Mouse (Mus musculus) cerebellum, postnatal 14 days (tissue): ENCODE measurements around the gene Atg16l1.

Source experiments
- DNase-seq, 2 experiments: peaks; one replicate each; pipeline ENCODE4 v3.0.0; 2021; ENCODE audit warnings: mixed read lengths in 2 of 2

The Atg16l1 gene

DNA sequence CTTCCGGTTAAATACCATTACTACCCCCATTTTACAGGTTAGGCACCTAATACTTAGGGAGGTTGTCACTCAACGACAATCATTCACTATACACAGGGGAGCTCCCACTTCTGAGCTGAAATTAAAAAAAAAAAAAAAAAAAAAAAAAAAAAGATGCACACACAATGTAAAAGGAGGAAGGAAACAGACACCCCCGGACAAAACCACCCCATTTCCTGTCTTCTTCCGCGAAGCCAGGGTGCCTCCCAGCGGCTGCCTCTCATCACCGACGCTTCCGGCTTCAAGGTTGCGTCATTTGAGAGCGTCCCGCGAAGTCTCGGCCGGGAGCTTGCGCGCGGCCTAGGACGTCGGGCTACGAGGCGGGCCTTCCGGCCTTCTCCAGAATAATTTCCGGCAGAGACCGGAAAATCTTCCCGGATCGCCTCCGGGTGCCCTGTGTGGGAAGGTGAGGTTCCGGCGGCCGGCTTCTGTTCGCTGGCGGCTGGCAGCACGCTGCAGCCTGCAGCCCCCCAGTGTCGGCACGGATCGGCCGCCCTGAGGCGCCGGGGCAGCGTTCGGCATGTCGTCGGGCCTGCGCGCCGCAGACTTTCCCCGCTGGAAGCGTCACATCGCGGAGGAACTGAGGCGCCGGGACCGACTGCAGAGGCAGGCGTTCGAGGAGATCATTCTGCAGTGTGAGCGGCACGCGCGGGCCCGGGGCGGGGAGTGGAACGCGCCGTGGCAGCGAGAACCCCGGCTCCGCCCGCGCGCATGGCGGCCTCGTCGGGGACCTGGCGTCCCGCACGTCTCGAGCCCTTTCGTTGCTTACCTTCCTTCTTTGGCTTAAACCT is at the start of gene Atg16l1:
Gene Atg16l1, plus strand, starts transcription at position 230 of the 830 bp plus-strand sequence.
- peak; percentile 93 to 96 for DNase-seq

DNA sequence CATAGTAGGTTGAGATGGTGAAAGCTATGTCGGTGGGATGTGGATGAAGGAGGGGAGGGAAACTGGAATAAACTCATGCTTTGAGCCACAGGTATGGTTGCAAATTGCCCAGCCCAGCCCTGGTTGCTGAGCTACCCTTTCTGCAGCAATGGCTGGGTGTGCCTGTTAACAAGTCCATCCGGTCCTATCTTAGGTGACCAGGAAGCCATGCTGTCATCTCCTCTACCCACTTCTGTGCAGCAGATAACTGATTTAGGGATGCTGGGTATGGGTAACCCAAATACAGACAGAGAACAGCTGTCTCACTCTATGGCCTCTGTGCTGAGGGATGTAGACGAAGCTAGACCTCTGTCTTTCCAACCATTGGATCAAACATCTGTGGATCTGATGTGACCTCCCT is 49.3 kb upstream of the Atg16l1 start:
- no peak for DNase-seq

DNA sequence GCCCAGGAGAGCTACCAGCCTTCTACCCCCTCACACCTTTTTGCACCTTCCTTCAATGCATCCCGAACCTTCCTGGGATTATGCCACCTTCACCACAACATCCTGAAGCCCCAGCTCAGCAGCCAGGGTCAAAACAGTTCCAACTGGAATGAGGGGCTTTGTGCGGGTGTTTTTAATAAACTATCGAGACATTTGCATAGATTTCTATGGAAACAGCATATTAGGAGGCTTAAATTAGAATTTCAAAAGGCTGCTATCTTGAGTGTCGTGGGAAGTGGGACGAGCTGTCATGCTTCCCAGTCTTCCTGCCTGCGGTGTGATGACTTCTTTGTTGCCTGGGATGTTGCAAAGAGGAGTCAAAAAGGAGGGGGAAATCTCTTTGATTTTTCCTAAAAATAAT is 46.6 kb upstream of the Atg16l1 start:
- DNase-seq, result no peak

DNA sequence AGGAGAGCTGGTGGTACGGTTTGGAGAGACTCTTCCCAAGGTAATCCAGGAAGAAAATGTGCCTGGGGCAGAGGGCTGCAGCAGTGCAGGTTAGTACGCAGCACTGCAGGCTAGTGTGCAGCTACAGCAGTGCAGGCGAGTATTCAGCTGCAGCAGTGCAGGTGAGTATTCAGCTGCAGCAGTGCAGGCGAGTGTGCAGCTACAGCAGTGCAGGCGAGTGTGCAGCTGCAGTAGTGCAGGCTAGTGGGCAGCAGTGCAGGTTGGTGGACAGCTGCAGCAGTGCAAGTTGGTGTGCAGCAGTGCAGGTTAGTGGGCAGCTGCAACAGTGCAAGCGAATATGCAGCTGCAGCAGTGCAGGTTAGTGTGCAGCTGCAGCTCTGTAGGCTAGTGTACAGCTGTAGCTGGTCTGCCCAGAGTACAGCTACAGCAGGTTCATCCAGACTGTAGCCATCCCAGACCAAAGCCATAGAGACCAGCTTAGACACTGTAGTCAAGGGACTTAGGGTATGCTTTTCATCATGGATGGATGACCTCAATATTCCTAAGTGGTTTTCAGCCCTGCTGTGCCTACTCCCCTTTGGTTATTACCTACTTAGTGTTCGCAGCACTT is 45.9 kb upstream of the Atg16l1 start:
- DNase-seq, result no peak

DNA sequence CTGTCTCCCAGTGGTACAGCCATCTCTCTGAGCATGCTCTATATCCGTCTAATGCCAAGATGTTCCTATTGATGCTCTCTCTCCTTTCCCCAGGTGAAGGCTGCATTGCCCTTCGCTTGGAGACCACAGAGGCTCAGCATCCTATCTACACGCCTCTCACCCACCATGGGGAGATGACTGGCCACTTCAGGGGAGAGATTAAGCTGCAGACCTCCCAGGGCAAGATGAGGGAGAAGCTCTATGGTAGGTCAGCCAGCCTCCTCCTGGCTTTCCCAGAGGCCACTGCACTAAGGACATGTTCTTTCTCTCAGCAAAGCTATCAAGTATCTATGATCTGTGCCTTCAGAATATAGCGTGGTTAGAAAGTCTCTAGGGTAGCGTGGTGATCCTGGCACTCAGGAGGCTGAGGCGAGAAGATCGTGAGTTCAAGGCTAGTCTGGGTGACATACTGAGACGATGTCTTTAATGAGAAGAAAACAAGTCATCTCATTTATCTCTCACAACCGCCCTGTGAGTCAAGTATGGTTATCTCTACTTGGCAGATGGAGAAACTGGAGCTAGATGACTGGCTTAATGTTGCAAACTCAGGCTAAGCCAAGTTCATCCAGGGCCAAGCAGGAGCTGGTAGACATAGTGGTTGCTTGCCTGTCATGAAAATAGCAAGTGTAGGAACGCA is 43.6 kb upstream of the Atg16l1 start:
- DNase-seq, result no peak

DNA sequence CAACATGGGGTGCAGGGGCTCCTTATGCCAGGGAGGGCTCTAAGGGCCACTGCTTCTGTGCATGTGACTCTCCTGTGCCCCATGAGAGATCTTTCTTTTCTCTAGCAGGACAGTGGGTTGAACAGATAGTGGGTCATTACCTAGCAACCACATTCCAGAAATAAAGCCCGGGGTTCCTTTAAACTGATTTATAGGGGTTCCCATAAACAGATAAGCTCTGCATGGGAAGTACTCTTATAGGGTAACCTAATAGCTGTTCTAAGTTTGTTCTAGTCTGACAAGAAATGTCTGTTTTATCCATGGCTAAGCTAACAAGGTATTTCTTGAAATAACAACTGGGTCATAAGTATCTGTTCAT is 43.1 kb upstream of the Atg16l1 start:
- DNase-seq, result no peak

DNA sequence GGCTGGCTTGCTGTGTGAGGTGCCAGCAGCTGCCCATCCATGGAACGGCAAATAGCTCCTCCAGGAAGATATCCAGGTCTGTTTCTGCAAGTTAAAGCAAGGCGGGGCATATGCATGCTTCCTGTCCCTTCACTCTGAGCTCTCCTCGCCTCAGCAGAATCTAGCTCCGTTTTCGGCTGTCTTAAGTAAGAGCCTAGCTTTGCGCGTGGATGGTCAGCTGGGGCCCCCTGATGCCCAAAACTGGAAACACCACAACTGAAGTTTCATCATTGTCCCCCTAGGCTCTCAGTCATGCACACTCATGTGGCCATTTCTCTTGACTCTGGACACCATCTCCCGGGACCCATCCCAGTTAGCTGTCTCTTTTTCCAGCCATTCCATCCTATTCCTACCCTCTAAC is 34.3 kb upstream of the Atg16l1 start:
- DNase-seq, result peak; percentile 61

DNA sequence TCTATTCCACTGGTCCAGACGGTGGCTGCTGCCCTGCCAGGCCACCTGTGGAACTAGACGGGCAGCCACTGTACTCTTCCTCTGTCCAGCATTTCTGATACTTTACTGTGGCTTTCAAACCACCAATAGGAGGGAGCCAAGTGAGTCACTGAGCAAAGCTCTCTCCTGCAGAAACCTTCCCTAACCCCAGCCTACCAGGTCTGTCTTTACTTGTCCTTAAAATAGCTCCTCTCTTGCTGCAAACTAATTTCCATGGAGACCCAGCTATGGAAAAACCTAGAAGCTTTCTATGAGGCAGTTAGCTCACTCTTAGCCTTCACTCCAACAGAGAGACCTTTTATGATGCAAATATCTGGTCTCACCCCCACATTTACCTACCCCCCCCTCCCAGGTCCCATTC is 33.6 kb upstream of the Atg16l1 start:
- no peak for DNase-seq

DNA sequence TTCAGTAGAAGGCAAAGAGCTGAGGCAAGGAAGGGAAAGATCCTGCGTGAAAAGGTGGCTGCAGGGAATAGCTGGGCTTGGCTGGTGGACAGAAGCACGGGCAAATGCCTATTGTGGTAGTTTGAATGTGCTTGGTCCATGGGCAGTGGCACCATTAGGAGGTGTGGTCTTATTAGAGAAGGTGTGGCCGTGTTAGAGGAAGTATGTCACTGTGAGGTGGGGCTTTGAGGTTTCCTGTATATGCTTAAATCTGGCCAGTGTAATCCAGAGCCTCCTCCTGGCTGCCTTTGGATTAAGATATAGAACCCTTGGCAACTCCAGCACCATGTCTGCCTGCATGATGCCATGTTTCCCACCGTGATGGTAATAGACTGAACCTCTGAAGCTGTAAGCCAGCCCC is 32.3 kb upstream of the Atg16l1 start:
- DNase-seq, result no peak

DNA sequence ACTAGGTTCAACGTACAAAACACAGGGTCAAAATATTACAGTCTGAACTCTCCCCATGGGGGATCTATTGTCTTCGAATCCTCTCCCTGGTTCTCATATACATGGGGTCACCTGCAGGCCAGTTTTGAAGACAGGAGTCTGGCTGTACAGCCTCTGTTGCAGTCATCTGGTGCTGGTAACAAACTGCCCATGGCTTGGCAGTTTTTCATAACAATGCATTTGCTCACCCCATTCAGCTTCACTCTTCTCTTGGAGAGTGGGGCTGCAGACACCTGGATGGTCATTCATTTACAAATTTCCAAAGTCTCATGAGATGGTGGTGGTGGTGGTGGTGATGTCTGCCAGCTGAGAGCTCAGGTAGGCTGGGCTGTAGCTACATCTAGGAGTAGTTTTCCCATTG is 26.6 kb upstream of the Atg16l1 start:
- DNase-seq, result no peak

DNA sequence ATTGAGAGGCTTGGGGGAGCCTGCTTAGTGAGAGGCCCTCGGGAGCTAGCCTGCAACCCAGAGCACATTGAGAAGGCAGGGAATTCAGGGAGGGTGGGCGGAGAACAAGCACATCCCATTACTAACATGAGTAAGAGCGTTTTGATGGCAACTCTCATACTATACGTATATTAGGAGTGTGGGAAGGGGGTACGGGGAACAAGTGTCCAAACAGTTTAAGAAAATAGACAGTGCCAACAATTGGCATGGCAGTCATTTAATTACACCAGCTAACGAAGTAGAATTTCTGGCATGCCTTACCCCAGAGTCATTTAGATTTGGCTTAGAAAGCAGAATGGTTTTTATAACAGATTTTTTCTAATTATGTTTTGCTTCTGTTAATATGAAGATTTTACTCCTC is 25.8 kb upstream of the Atg16l1 start:
- DNase-seq, result no peak

DNA sequence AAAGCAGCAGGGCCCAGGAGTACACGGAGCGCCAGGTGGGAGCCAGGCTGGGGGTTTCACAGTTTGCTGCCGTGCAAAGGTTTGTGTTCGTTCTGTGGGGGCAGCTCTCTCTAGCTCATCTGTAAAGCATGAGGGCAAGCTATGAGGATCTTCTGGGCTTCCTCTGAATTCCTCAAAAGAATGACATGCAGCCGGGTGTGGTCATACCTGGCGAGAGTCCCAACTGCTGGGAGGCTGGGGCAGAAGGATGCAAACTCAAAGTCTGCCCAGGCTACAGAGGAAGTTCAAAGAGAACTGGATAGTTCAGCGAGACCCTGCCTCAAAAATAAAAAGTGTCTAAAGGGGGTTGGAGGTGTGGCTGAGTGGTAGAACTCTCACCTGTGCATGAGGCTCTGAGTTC is 25.4 kb upstream of the Atg16l1 start:
- no peak for DNase-seq

DNA sequence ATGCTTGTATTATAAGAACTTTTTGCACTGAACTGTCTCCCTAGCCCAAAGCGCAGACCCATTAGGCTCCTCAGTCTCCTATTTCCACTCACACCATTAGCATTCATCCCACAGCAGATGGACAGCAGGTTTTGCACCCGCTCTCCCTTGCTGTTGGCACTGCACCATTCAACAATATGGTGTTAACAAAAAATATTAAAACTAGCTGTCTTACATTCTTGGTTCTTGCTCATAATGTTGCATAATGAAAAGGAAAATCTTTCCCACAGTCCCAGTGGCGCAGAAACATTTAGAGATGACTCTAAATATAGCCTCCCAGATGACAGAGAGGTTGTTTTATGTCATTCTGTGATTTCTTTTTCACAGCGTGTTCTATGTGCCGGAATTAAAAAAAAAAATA is 22.5 kb upstream of the Atg16l1 start:
- DNase-seq, result no peak

DNA sequence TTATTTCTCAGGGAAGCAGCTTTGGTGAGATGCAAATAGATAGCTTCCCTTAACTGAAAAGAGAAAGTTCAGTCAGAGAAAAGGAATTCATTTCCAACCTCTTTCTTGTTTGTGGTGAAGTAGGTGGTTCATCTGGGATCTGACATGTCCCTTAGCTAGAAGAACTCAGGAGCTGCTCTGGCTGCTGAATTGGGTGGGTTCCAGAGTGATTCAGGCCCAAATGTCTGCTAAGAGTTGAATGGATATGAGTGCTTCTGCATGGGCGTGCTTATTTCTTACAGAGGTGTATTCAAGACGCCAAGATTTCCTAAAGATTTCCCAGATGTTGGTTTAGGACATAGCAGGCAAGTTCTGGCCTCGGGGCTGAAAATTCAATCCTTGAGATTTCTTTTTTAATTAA is 21.5 kb upstream of the Atg16l1 start:
- DNase-seq, result no peak

DNA sequence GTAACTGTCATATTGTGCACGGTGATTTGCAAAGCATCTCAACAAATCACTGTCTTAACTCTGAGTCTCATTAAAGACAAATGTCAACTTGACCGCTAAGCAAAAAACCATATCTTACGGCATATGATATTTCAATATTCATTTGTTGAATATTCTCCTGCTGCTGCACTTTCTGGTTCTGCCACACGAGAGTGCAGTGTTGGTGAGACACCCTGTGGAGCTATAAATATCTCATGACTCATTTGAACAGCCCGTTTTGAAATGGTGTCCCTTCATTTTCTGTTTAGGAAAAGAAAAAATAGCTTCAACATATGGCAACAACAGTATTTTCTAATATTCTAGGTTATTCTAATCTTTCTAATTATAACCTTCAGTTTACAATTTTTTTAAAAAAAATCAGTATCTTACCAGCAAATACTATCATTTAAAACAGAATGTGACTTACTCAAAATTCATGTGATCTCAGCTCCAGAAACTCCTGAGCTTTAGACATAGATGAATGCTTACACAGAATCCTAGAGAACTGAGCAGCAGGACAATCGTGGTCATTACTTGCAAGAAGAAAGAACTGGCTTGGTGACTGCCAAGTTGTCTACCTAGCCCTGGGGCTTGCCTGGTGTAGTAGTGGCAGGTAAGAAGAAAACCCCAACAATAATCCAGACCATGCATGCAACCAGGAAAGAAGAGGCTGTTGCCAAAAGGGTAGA is 14.9 kb upstream of the Atg16l1 start:
- no peak for DNase-seq

DNA sequence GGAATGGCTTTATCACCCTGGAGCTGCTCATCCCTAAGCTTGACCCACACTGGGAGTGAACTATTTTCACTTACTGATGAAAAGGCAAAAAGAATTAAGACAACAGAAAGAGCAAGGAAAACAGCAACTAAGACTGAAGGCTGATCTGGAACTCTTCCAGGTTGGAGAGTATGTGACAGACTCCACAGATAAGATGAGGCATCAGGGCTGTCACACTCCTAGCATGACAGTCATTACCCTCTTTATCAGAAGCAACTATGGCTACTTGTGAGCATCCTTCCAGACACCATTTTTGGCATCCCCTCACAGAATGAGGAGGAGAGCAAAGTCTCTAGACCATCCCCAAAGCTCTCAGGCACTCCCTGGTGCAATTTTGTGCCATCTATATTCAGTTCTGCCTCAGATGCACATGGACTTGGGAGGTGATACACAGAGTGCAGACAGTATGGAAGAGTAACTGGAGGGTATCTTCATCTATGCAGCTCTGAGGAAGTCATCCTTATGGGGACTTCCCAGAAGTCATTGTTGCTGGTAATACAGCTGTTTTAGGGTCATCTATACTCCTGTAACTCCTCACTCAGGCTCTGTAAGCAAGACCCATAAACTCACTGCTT is 6.2 kb upstream of the Atg16l1 start:
- no peak for DNase-seq

DNA sequence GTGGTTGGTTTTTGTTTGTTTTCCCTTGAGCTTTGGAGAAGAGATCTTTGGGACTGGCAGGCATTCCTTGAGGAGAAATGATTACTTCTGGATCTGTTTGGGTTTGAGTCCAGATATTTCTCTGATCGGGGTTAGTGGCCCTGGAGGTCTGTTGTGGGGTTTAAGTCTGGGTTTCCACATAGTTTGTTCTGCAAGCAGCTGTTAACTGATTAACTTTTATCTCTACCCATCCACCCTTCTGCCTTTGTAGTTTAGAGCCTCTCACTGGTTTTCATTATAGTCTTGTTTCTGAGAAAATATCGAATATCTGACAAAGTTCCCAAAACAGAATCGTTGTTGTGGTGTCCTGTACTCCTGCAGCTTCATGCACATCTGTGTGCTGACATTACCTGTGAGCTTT is 8.2 kb downstream of the Atg16l1 start:
- no peak for DNase-seq

DNA sequence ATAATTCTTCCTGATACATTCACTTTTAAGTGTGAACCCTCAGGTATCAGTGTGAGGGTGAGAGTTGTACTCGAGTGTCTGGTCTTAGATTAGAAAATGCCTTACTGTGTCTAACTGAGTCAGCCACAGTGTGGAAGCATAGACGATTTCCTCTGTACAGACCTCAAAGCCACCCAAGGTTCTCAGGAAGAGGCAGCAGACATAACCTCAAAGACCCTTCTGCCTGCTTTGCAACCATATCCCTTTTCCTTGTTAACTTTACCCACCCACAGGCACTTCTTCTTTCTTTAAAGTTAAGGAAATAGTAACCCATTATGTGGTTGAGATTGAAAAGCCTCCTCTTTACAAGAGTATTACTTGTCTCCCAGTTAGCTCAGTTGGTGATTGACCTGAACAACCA is 10.1 kb downstream of the Atg16l1 start:
- DNase-seq, result no peak

DNA sequence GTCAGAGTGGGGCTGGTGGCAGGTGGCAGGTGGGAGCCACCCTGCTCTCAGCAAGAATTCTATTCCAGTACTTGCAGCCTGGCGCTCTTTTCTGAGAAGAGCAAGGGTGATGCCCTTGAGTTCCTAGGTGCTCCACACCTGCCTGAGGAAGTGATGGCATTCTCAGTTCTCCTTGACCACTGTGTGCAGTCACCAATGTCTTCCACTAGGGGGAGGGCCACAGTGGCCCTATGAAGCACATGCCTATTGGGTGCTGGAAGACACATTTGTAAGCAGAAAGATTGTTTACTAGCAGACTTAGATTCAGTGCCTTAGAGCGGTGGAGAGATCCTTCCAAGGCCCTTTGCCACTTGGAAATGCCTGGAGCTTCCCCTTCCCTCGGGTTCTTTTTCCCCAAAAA is 10.6 kb downstream of the Atg16l1 start:
- DNase-seq, result no peak

DNA sequence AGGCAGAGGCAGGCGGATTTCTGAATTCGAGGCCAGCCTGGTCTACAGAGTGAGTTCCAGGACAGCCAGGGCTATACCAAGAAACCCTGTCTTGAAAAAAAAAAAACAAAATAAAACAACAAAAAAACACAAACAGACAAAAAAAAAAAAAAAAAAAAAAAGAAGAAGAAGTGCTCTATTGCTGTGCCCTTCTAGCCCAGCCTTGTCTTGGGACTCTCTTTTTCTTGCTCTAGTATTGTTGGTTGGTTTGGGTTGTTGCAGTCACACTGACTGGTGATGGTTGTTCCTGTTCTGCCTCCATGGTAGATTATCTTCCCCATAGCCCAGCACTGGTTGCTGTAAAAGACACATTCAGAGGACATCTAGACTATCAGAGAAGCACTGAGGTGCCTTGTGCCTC is 13.6 kb downstream of the Atg16l1 start:
- DNase-seq, result no peak

DNA sequence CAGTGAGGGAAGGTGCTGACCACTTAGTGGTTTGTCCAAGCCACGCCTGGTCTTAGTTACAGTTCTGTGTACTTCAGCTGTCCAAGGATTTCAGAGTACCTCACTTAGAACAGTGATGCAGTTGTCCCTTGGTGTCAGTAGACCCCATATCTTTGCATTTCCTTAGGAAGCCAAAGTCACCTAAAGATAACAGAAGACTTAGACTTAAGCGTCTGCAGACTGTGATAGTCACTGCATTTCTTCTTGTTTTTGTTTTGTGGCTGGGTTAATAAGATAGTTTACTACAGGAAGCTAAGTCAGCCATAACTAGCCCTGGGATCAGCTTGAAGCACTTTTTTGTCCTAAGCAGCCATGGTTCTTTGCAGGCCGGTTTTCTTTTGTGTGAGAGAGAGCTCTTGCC is 14.8 kb downstream of the Atg16l1 start:
- DNase-seq, result no peak

DNA sequence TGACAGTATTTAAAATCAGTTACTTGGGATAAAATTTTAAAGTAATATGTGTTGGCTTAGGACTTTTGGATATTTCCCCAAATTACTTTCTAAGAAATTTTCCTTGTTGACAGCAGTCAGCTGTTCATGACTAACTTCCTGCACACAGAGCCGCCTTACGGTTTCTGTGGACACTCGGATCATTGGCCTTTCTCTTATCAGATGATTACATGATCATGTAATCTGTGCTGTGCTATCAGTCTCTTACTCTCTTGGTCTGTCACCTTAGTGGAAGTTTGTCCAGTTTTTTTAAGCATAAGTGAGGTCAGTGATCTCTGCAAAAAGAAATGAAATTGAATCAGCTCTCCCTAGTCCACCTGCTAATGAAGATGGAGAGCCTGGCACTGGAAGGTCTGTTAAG is 16.1 kb downstream of the Atg16l1 start:
- no peak for DNase-seq

DNA sequence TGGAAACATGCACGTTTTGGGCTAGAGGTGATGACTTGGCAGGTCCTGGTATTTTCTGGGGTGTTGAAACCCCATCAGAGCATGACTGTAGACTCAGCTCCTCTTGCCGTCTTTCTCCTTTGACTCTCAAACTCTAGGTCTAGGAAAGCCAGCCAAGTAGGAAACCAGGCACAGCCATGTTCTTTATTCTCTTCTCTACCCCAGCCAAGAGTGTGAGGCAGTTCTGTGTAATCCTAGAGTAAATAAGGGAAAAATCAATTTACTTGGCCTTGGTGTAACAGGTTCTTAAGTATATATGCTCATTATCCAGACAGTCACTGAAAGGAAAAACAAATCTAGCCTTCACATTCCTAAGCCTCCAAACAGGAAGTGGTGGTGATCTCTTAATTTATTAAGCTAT is 17.7 kb downstream of the Atg16l1 start:
- DNase-seq, result no peak
